Mouse (Mus musculus) adrenal gland, adult 18-20 months (tissue): Measurements from ENCODE around the gene 5830411N06Rik. TPM values are rescaled to one million over a fixed set of nuclear protein-coding genes. Genes with fewer than 3 reads are reported as not detected.

Source experiments
- DNase-seq, 2 experiments: peaks; one replicate each; pipeline ENCODE4 v3.0.0; 2021 to 2022; ENCODE audit warnings: low spot score in 2 of 2
- long read RNA-seq, 2 experiments: library from polyadenylated mRNA; stranded (forward); transcript quantifications; one replicate each; pipeline ENCODE4 v2.0.0; 2021
- total RNA-seq, 2 experiments: library from RNA; stranded (reverse); gene quantifications; 1 replicate in 1 of 2; 2 replicates in 1 of 2; pipeline ENCODE4 v1.2.3; 2021

5830411N06Rik gene
- total RNA-seq, result not detected
- long read RNA-seq, experiment 1, result 0 reads
- long read RNA-seq, experiment 2, result 0 reads

GRCm38 (mm10) chr7:140247216-140247615 is at the start of gene 5830411N06Rik:
Gene 5830411N06Rik (plus strand): TSS chr7:140247284.
- no peak for DNase-seq

- DNase-seq, result no peak
Measured at GRCm38 (mm10) chr7:140201090-140201489, 46.0 kb upstream of the 5830411N06Rik start.

- DNase-seq, result no peak
Measured at GRCm38 (mm10) chr7:140205864-140206263, 41.2 kb upstream of the 5830411N06Rik start, which contains the start of gene Olfr524. Gene Olfr524 (minus strand): TSS chr7:140205964.

- no peak for DNase-seq
Measured at GRCm38 (mm10) chr7:140206904-140207303, 40.2 kb upstream of the 5830411N06Rik start.

- no peak for DNase-seq
Measured at GRCm38 (mm10) chr7:140208153-140208552, 38.9 kb upstream of the 5830411N06Rik start.

GRCm38 (mm10) chr7:140208677-140209076 is 38.4 kb upstream of the 5830411N06Rik start:
- no peak for DNase-seq

- no peak for DNase-seq
Measured at GRCm38 (mm10) chr7:140213841-140214240, 33.2 kb upstream of the 5830411N06Rik start.

GRCm38 (mm10) chr7:140217967-140218366 is 29.1 kb upstream of the 5830411N06Rik start, which contains the start of gene Cd163l1:
Gene Cd163l1 (plus strand): TSS chr7:140218267.
- DNase-seq, result no peak

- no peak for DNase-seq
Measured at GRCm38 (mm10) chr7:140219268-140219667, 27.8 kb upstream of the 5830411N06Rik start.

GRCm38 (mm10) chr7:140220375-140220774 is 26.7 kb upstream of the 5830411N06Rik start:
- no peak for DNase-seq

- DNase-seq, result no peak
Measured at GRCm38 (mm10) chr7:140224209-140224608, 22.9 kb upstream of the 5830411N06Rik start.

GRCm38 (mm10) chr7:140228476-140228875 is 18.6 kb upstream of the 5830411N06Rik start:
- DNase-seq, result no peak

GRCm38 (mm10) chr7:140231026-140231425 is 16.1 kb upstream of the 5830411N06Rik start:
- DNase-seq, result no peak

GRCm38 (mm10) chr7:140233696-140234095 is 13.4 kb upstream of the 5830411N06Rik start:
- no peak for DNase-seq

- no peak for DNase-seq
Measured at GRCm38 (mm10) chr7:140253780-140254299, 6.8 kb downstream of the 5830411N06Rik start.

GRCm38 (mm10) chr7:140295746-140296145 is 48.7 kb downstream of the 5830411N06Rik start:
- DNase-seq, result no peak

- DNase-seq, result no peak
Measured at GRCm38 (mm10) chr7:140296876-140297275, 49.8 kb downstream of the 5830411N06Rik start.

- DNase-seq, result no peak
Measured at GRCm38 (mm10) chr7:140299416-140299815, 52.3 kb downstream of the 5830411N06Rik start.

- no peak for DNase-seq
Measured at GRCm38 (mm10) chr7:140319861-140320385, 72.8 kb downstream of the 5830411N06Rik start.

- no peak for DNase-seq
Measured at GRCm38 (mm10) chr7:140320558-140320957, 73.5 kb downstream of the 5830411N06Rik start, which contains the start of gene Olfr525. Gene Olfr525 (plus strand): TSS chr7:140320858.

- DNase-seq, result no peak
Measured at GRCm38 (mm10) chr7:140321135-140321534, 74.1 kb downstream of the 5830411N06Rik start.

- DNase-seq, result no peak
Measured at GRCm38 (mm10) chr7:140329766-140330304, 82.8 kb downstream of the 5830411N06Rik start.

- no peak for DNase-seq
Measured at GRCm38 (mm10) chr7:140333717-140334116, 86.6 kb downstream of the 5830411N06Rik start, which contains the start of gene Olfr527. Gene Olfr527 (plus strand): TSS chr7:140334017.
